Mouse (Mus musculus) MEL (cell line): ENCODE results near the gene Dohh. TPM values are rescaled to one million over a fixed set of nuclear protein-coding genes. Genes with fewer than 3 reads are reported as not detected.

Experiments
- DNase-seq: peaks from one replicate; pipeline ENCODE4 v3.0.0; 2011; ENCODE audit warnings: low read depth, low spot score
- H3K27ac ChIP-seq: 2 replicates; pipeline ENCODE4 v1.5.1; 2012; ENCODE audit warnings: low read depth, mild to moderate bottlenecking, control low read depth, low read length, moderate library complexity; ENCODE audit not compliant: control insufficient read depth
- H3K27me3 ChIP-seq, 2 experiments: fragments of 150-350 bp in 1 of 2; sonication (generic) in 1 of 2; 2 replicates each; pipeline ENCODE4 v1.6.1; 2012; ENCODE audit warnings: low read length in 2 of 2, mild to moderate bottlenecking in 2 of 2, improper control_type of control experiment in 1 of 2, moderate library complexity in 1 of 2; ENCODE audit not compliant: insufficient read depth in 2 of 2, control insufficient read depth in 1 of 2
- H3K36me3 ChIP-seq, 2 experiments: 2 replicates each; pipeline ENCODE4 v1.6.1; 2012 to 2014; ENCODE audit warnings: low read length in 2 of 2, improper control_type of control experiment in 1 of 2, inconsistent platforms in 1 of 2, mild to moderate bottlenecking in 1 of 2; ENCODE audit not compliant: insufficient read depth in 2 of 2, control insufficient read depth in 1 of 2
- H3K4me1 ChIP-seq, 2 experiments: fragments of 150-350 bp in 1 of 2; sonication (generic) in 1 of 2; 2 replicates each; pipeline ENCODE4 v1.6.1; 2012; ENCODE audit warnings: low read length in 2 of 2, improper control_type of control experiment in 1 of 2, mild to moderate bottlenecking in 1 of 2; ENCODE audit not compliant: insufficient read depth in 2 of 2, control insufficient read depth in 1 of 2
- H3K4me3 ChIP-seq, 2 experiments: fragments of 150-350 bp in 1 of 2; sonication (generic) in 1 of 2; 2 replicates each; pipeline ENCODE4 v1.5.1; 2012; ENCODE audit warnings: low read depth in 2 of 2, low read length in 2 of 2, mild to moderate bottlenecking in 2 of 2, moderate library complexity in 2 of 2, control low read depth in 1 of 2, improper control_type of control experiment in 1 of 2; ENCODE audit not compliant: control insufficient read depth in 1 of 2, insufficient read depth in 1 of 2
- H3K79me2 ChIP-seq: 2 replicates; pipeline ENCODE4 v1.6.1; 2012; ENCODE audit warnings: mild to moderate bottlenecking, low read length, moderate library complexity; ENCODE audit not compliant: control insufficient read depth, poor library complexity, insufficient read depth
- H3K9ac ChIP-seq: 2 replicates; pipeline ENCODE4 v1.6.1; 2012; ENCODE audit warnings: low read depth, mild to moderate bottlenecking, control low read depth, low read length, moderate library complexity; ENCODE audit not compliant: control insufficient read depth, poor library complexity, severe bottlenecking
- H3K9me3 ChIP-seq: fragments of 150-350 bp; sonication (generic); replicated peaks from 2 replicates; pipeline ENCODE4 v1.6.1; 2012; ENCODE audit warnings: mild to moderate bottlenecking, low read length, improper control_type of control experiment, moderate library complexity; ENCODE audit not compliant: insufficient read depth
- CTCF ChIP-seq, 3 experiments: IDR thresholded peaks in 2 of 3; conservative IDR thresholded peaks in 1 of 3; 2 replicates each; pipeline ENCODE4 v1.5.1; 2011 to 2012; ENCODE audit warnings: low read length in 3 of 3, low read depth in 2 of 3, mild to moderate bottlenecking in 2 of 3, improper control_type of control experiment in 1 of 3, inconsistent platforms in 1 of 3, mixed read lengths in 1 of 3, moderate library complexity in 1 of 3; ENCODE audit not compliant: control insufficient read depth in 1 of 3, insufficient read depth in 1 of 3, poor library complexity in 1 of 3, severe bottlenecking in 1 of 3
- EP300 ChIP-seq, 2 experiments: IDR thresholded peaks; 2 replicates each; pipeline ENCODE4 v1.6.1; 2011; ENCODE audit warnings: improper control_type of control experiment in 2 of 2, low read length in 2 of 2, low read depth in 1 of 2, mild to moderate bottlenecking in 1 of 2
- ETS1 ChIP-seq: IDR thresholded peaks from 2 replicates; pipeline ENCODE4 v1.6.1; 2012; ENCODE audit warnings: low read depth, mild to moderate bottlenecking, inconsistent platforms, low read length, improper control_type of control experiment, moderate library complexity
- GATA1 ChIP-seq: IDR thresholded peaks from 2 replicates; pipeline ENCODE4 v1.6.1; 2011; ENCODE audit warnings: low read depth, low read length, improper control_type of control experiment
- HCFC1 ChIP-seq: IDR thresholded peaks from 2 replicates; pipeline ENCODE4 v1.6.1; 2012; ENCODE audit warnings: low read depth, mild to moderate bottlenecking, inconsistent platforms, low read length, improper control_type of control experiment, moderate library complexity
- MAX ChIP-seq: IDR thresholded peaks from 2 replicates; pipeline ENCODE4 v1.6.1; 2011; ENCODE audit warnings: low read length, improper control_type of control experiment
- MEF2A ChIP-seq: IDR thresholded peaks from 2 replicates; pipeline ENCODE4 v1.6.1; 2014; ENCODE audit warnings: low read depth, mild to moderate bottlenecking, inconsistent platforms, low read length, improper control_type of control experiment; ENCODE audit not compliant: poor library complexity, insufficient replicate concordance, severe bottlenecking; ENCODE audit errors: extremely low read depth
- POLR2AphosphoS2 ChIP-seq: IDR thresholded peaks from 2 replicates; pipeline ENCODE4 v1.6.1; 2011; ENCODE audit warnings: low read length, improper control_type of control experiment
- RAD21 ChIP-seq: IDR thresholded peaks from 2 replicates; pipeline ENCODE4 v1.6.1; 2011; ENCODE audit warnings: mild to moderate bottlenecking, low read depth, low read length, improper control_type of control experiment
- RCOR1 ChIP-seq: IDR thresholded peaks from 2 replicates; pipeline ENCODE4 v1.6.1; 2012; ENCODE audit warnings: low read depth, mild to moderate bottlenecking, inconsistent platforms, low read length, improper control_type of control experiment
- SIN3A ChIP-seq: IDR thresholded peaks from 2 replicates; pipeline ENCODE4 v1.6.1; 2012; ENCODE audit warnings: low read length, improper control_type of control experiment, inconsistent platforms
- SMC3 ChIP-seq: IDR thresholded peaks from 2 replicates; pipeline ENCODE4 v1.6.1; 2011; ENCODE audit warnings: low read depth, low read length, improper control_type of control experiment
- USF1 ChIP-seq: IDR thresholded peaks from 2 replicates; pipeline ENCODE4 v1.6.1; 2014; ENCODE audit warnings: low read depth, mild to moderate bottlenecking, inconsistent platforms, low read length, improper control_type of control experiment, moderate library complexity
- polyA plus RNA-seq, 2 experiments: library from polyadenylated mRNA; stranded (reverse) in 1 of 2; unstranded in 1 of 2; fragments of >175 nt in 1 of 2; fragments of >200 nt in 1 of 2; gene quantifications; 2 replicates each; pipeline versions ENCODE4 v1.2.1 to v1.2.4; 2012; ENCODE audit warnings: low replicate concordance in 2 of 2, low read depth in 1 of 2; ENCODE audit not compliant: insufficient read length in 2 of 2, insufficient read depth in 1 of 2, missing spikeins in 1 of 2
- total RNA-seq: library from RNA; depleted of rRNA; stranded (reverse); fragments of 300-350 nt; gene quantifications from 2 replicates; pipeline ENCODE4 v1.2.3, GENCODE M21; 2012

Gene Dohh
- total and polyA plus RNA-seq, 3 experiments: 145 to 153 TPM; not detected in 1

DNA sequence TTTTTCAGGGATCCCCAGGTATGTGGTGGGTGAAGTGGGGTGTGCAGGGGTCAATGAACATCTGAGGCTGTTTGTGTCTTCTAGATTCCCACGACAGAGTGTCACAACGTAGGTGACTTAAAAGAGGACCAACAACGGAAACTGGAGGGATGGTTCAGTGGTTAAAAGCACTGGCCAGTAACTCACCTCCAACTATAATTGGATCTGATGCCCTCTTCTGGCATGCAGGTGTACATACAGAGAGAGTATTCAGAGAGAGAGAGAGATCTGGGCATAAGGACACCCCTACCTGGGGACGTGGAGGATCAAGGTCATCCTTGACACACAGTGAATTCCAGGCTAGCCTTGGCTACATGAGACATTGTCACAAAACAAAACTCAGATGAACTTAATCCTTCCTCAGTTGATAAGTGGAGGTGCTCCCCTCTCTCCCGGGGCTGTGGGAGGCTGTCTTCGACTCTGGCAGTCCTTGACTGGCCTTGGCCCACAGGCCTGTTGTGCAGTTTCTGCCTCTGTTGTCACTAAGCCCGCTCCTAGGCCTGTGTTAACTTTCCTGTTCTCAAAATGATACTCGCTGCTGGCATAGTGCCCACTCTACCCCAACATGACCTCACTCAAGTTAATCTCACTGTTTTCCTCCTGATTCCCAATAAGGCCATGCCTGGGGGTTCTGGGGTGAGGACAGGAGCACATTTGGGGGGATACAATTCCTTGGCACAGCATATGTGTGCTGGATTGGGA lies 39.6 kb upstream of the Dohh start:
- Histone ChIP-seq H3K4me3 (peak overlapping the region in 1 of 2 experiments; percentile 9; a peak in 1 of 4 replicates), H3K27ac (no peak overlapping the region; the same call in 1 of the 2 replicates), H3K79me2 (no peaks in the 10 kb centered on the region), H3K9ac (no peak overlapping the region; the same call in 1 of the 2 replicates), H3K9me3 (no peaks in the 10 kb centered on the region), H3K4me1 (peaks cover 8 to 11% of the 10 kb centered on the region in 2 experiments; a peak in 3 of 4 replicates), H3K36me3 (no peaks in the 10 kb centered on the region; a peak in 1 of 4 replicates), H3K27me3 (no peaks in the 10 kb centered on the region)
- DNase-seq: peak; percentile 75
- TF ChIP-seq MEF2A (no peak), USF1 (no peak), HCFC1 (no peak), SMC3 (peak; percentile 35), CTCF (IDR thresholded peaks at IDR 0.05 in 2 of 3, conservative IDR thresholded peaks at IDR 0.05 in 1 of 3; ENCODE audit: control insufficient read depth in 1 of 3, insufficient read depth in 1 of 3, low read depth in 2 of 3, low read length in 3 of 3, poor library complexity in 1 of 3, severe bottlenecking in 1 of 3) (peak in 2 of 3 experiments; percentile 33 to 44; a peak in 3 of 6 replicates), ETS1 (peak; percentile 29; the same call in 1 of the 2 replicates), GATA1 (0 out of 2 replicates have a peak, but pooled peaks have one; percentile 18), RAD21 (no peak; the same call in none of the 2 replicates), MAX (no peak)

- no peak for DNase-seq
- TF ChIP-seq USF1 (no peak), POLR2AphosphoS2 (no peak), RCOR1 (no peak), EP300 (IDR thresholded peaks at IDR 0.05; ENCODE audit: low read depth in 1 of 2, low read length in 2 of 2) (peak in 1 of 2 experiments; percentile 22; a peak in 1 of 4 replicates), RAD21 (no peak), ETS1 (peak; percentile 8; the same call in 1 of the 2 replicates), SIN3A (no peak), CTCF (IDR thresholded peaks at IDR 0.05 in 2 of 3, conservative IDR thresholded peaks at IDR 0.05 in 1 of 3; ENCODE audit: control insufficient read depth in 1 of 3, insufficient read depth in 1 of 3, low read depth in 2 of 3, low read length in 3 of 3, poor library complexity in 1 of 3, severe bottlenecking in 1 of 3) (no peak)
- H3K4me3 ChIP-seq: no peak overlapping the region
- H3K79me2 ChIP-seq: peaks cover 4% of the 10 kb centered on the region; the same call in 1 of the 2 replicates
- H3K27ac ChIP-seq: no peak overlapping the region
- no peaks in the 10 kb centered on the region for H3K27me3 ChIP-seq
- H3K9ac ChIP-seq: no peak overlapping the region
- H3K36me3 ChIP-seq: no peaks in the 10 kb centered on the region; a peak in 1 of 4 replicates
- H3K9me3 ChIP-seq: no peaks in the 10 kb centered on the region
- peaks cover 8 to 13% of the 10 kb centered on the region in 2 experiments; a peak in 3 of 4 replicates for H3K4me1 ChIP-seq
Measured at GRCm38 (mm10) chr10:81345162-81345534, 39.1 kb upstream of the Dohh start.
